24 mouse cellular contexts compared by ENCODE assay signal in the genomic region with DNA sequence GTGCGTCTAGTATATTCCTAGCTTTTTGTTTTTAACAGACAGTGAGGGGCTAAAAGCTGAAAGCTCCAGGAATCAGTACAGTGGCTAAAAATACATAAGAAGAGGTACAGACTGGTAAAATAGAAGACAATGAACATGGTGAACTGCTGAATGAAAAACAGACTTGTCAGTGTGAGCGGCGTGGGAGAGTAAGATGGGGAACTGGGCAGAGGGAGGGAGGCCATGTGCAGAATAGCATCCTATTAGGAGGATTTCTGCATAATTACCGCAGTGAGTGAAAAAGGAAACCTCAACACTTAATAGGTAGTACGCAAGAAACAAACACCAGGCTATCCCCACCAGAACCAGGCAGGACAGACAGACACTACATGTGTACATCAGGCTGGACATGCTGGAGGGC. TPM values are rescaled to one million over a fixed set of nuclear protein-coding genes. Genes with fewer than 3 reads are reported as not detected.
DNase-seq lines count a peak whose midpoint lies in the region; ATAC-seq lines count a peak whose summit lies in the region.
"Had no signal": no experiment of that assay in that cellular context is flagged by ENCODE, and none has a peak within 500 bp of the region (broad histone marks: within the 10 kb centered on the region; RNA-seq: fewer than 3 reads in every experiment).

No protein-coding gene starts in this region.

- H3K9ac ChIP-seq in forebrain, embryonic 12.5 days: no peak overlapping the region
- H3K9ac ChIP-seq in hindbrain, embryonic 12.5 days: no peak overlapping the region
- H3K9ac ChIP-seq in hindbrain, embryonic 14.5 days: no peak overlapping the region
- no peak overlapping the region for H3K9ac ChIP-seq in midbrain, embryonic 15.5 days
- H3K9ac ChIP-seq in midbrain, embryonic 16.5 days (ENCODE audit: low read depth, low read length): no peak overlapping the region
- no peak overlapping the region for H3K9ac ChIP-seq in neural tube, embryonic 15.5 days (replicated peaks)
- no peak overlapping the region for H3K9ac ChIP-seq in kidney, embryonic 15.5 days
- H3K9ac ChIP-seq: embryonic facial prominence, embryonic 13.5 days; heart, embryonic 13.5 days; limb, embryonic 12.5 days; liver, embryonic 12.5 days; lung, embryonic 14.5 days; neural tube, embryonic 12.5 days had no signal

- peaks cover 39% of the 10 kb centered on the region for H3K4me1 ChIP-seq in forebrain, embryonic 12.5 days
- H3K4me1 ChIP-seq in forebrain, embryonic 10.5 days: peaks cover 43% of the 10 kb centered on the region
- peaks cover 30% of the 10 kb centered on the region for H3K4me1 ChIP-seq in hindbrain, embryonic 12.5 days
- H3K4me1 ChIP-seq in hindbrain, embryonic 14.5 days (replicated peaks; ENCODE audit: control insufficient read depth, insufficient read depth, low read length): peaks cover 23% of the 10 kb centered on the region
- peaks cover 34% of the 10 kb centered on the region for H3K4me1 ChIP-seq in midbrain, embryonic 15.5 days
- H3K4me1 ChIP-seq in midbrain, embryonic 16.5 days (ENCODE audit: control insufficient read depth, insufficient read depth, low read length): peaks cover 17% of the 10 kb centered on the region
- H3K4me1 ChIP-seq in neural tube, embryonic 15.5 days: peaks cover 38% of the 10 kb centered on the region
- H3K4me1 ChIP-seq in kidney, embryonic 15.5 days: peaks cover 26% of the 10 kb centered on the region

- no peaks in the 10 kb centered on the region for H3K9me3 ChIP-seq in forebrain, embryonic 12.5 days
- H3K9me3 ChIP-seq in forebrain, embryonic 10.5 days: no peaks in the 10 kb centered on the region
- H3K9me3 ChIP-seq in hindbrain, embryonic 12.5 days (replicated peaks): no peaks in the 10 kb centered on the region
- no peaks in the 10 kb centered on the region for H3K9me3 ChIP-seq in hindbrain, embryonic 14.5 days (ENCODE audit: control insufficient read depth, low read length)
- no peaks in the 10 kb centered on the region for H3K9me3 ChIP-seq in midbrain, embryonic 15.5 days
- H3K9me3 ChIP-seq in midbrain, embryonic 16.5 days (replicated peaks; ENCODE audit: control insufficient read depth, low read length, poor library complexity, severe bottlenecking): no peaks in the 10 kb centered on the region
- H3K9me3 ChIP-seq in neural tube, embryonic 15.5 days (replicated peaks): no peaks in the 10 kb centered on the region
- H3K9me3 ChIP-seq in kidney, embryonic 15.5 days (replicated peaks): no peaks in the 10 kb centered on the region
- H3K9me3 ChIP-seq: embryonic facial prominence, embryonic 13.5 days; heart, embryonic 13.5 days; hindbrain, embryonic 10.5 days; limb, embryonic 12.5 days; liver, embryonic 12.5 days; neural tube, embryonic 12.5 days had no signal

- no peak overlapping the region for H3K4me3 ChIP-seq in forebrain, embryonic 12.5 days (replicated peaks)
- no peak overlapping the region for H3K4me3 ChIP-seq in forebrain, embryonic 10.5 days
- no peak overlapping the region for H3K4me3 ChIP-seq in hindbrain, embryonic 12.5 days
- H3K4me3 ChIP-seq in hindbrain, embryonic 14.5 days (replicated peaks; ENCODE audit: low read length): no peak overlapping the region
- no peak overlapping the region for H3K4me3 ChIP-seq in midbrain, embryonic 15.5 days
- no peak overlapping the region for H3K4me3 ChIP-seq in midbrain, embryonic 16.5 days (ENCODE audit: low read depth, low read length)
- H3K4me3 ChIP-seq in neural tube, embryonic 15.5 days (replicated peaks): no peak overlapping the region
- no peak overlapping the region for H3K4me3 ChIP-seq in kidney, embryonic 15.5 days (replicated peaks)
- H3K4me3 ChIP-seq: embryonic facial prominence, embryonic 13.5 days; heart, embryonic 13.5 days; hindbrain, embryonic 10.5 days; limb, embryonic 12.5 days; liver, embryonic 12.5 days; neural tube, embryonic 12.5 days had no signal

- H3K36me3 ChIP-seq in forebrain, embryonic 12.5 days (replicated peaks): peaks cover 23% of the 10 kb centered on the region
- H3K36me3 ChIP-seq in forebrain, embryonic 10.5 days (replicated peaks): peaks cover 29% of the 10 kb centered on the region
- H3K36me3 ChIP-seq in hindbrain, embryonic 12.5 days: peaks cover 14% of the 10 kb centered on the region
- peaks cover 26% of the 10 kb centered on the region for H3K36me3 ChIP-seq in hindbrain, embryonic 14.5 days (replicated peaks; ENCODE audit: control insufficient read depth, insufficient read depth)
- no peaks in the 10 kb centered on the region for H3K36me3 ChIP-seq in midbrain, embryonic 15.5 days (replicated peaks)
- H3K36me3 ChIP-seq in midbrain, embryonic 16.5 days (ENCODE audit: control insufficient read depth, insufficient read depth, low read length): peaks cover 14% of the 10 kb centered on the region
- H3K36me3 ChIP-seq in neural tube, embryonic 15.5 days: peaks cover 8% of the 10 kb centered on the region
- peaks cover 21% of the 10 kb centered on the region for H3K36me3 ChIP-seq in kidney, embryonic 15.5 days

- no peak overlapping the region for H3K4me2 ChIP-seq in forebrain, embryonic 12.5 days
- H3K4me2 ChIP-seq in hindbrain, embryonic 12.5 days (replicated peaks): no peak overlapping the region
- no peak overlapping the region for H3K4me2 ChIP-seq in hindbrain, embryonic 14.5 days (replicated peaks)
- no peak overlapping the region for H3K4me2 ChIP-seq in midbrain, embryonic 15.5 days
- no peak overlapping the region for H3K4me2 ChIP-seq in midbrain, embryonic 16.5 days (ENCODE audit: low read length)
- H3K4me2 ChIP-seq in neural tube, embryonic 15.5 days: no peak overlapping the region
- H3K4me2 ChIP-seq in kidney, embryonic 15.5 days: no peak overlapping the region
- H3K4me2 ChIP-seq: embryonic facial prominence, embryonic 13.5 days; heart, embryonic 13.5 days; limb, embryonic 12.5 days; liver, embryonic 12.5 days; lung, embryonic 14.5 days; neural tube, embryonic 12.5 days had no signal

- no peak for ATAC-seq in forebrain, embryonic 12.5 days (ENCODE audit: low FRiP score)
- ATAC-seq in hindbrain, embryonic 12.5 days (ENCODE audit: low FRiP score): no peak
- ATAC-seq in hindbrain, embryonic 14.5 days (ENCODE audit: low FRiP score): no peak
- no peak for ATAC-seq in midbrain, embryonic 15.5 days (replicated peaks)
- no peak for ATAC-seq in midbrain, embryonic 16.5 days
- ATAC-seq in neural tube, embryonic 15.5 days (ENCODE audit: low FRiP score): no peak
- no peak for ATAC-seq in kidney, embryonic 15.5 days (replicated peaks; ENCODE audit: low FRiP score)
- ATAC-seq: CD4-positive, CD25-positive, alpha-beta regulatory T cell, adult 4 months; liver, embryonic 12.5 days; Patski had no signal

- 63% methylated on average over 5 of the region's 5 CpGs for WGBS in forebrain, embryonic 12.5 days
- 89% methylated on average over 5 of the region's 5 CpGs for WGBS in forebrain, embryonic 10.5 days
- 76% methylated on average over 5 of the region's 5 CpGs for WGBS in hindbrain, embryonic 12.5 days
- WGBS in hindbrain, embryonic 14.5 days: 67% methylated on average over 5 of the region's 5 CpGs
- WGBS in midbrain, embryonic 15.5 days: 63% methylated on average over 5 of the region's 5 CpGs
- 63% methylated on average over 5 of the region's 5 CpGs for WGBS in midbrain, embryonic 16.5 days
- WGBS in neural tube, embryonic 15.5 days: 71% methylated on average over 5 of the region's 5 CpGs
- WGBS in kidney, embryonic 15.5 days: 94% methylated on average over 5 of the region's 5 CpGs

- H3K27me3 ChIP-seq in forebrain, embryonic 12.5 days: no peaks in the 10 kb centered on the region
- peaks cover 4% of the 10 kb centered on the region; the same call in 1 of the 2 replicates for H3K27me3 ChIP-seq in forebrain, embryonic 10.5 days (ENCODE audit: poor library complexity, severe bottlenecking)
- no peaks in the 10 kb centered on the region for H3K27me3 ChIP-seq in hindbrain, embryonic 12.5 days
- no peaks in the 10 kb centered on the region for H3K27me3 ChIP-seq in hindbrain, embryonic 14.5 days (ENCODE audit: control insufficient read depth, insufficient read depth, low read length)
- H3K27me3 ChIP-seq in midbrain, embryonic 15.5 days (replicated peaks): no peaks in the 10 kb centered on the region
- H3K27me3 ChIP-seq in midbrain, embryonic 16.5 days (ENCODE audit: control insufficient read depth, insufficient read depth, low read depth, low read length): no peaks in the 10 kb centered on the region
- no peaks in the 10 kb centered on the region for H3K27me3 ChIP-seq in neural tube, embryonic 15.5 days (replicated peaks)
- no peaks in the 10 kb centered on the region for H3K27me3 ChIP-seq in kidney, embryonic 15.5 days
- H3K27me3 ChIP-seq: embryonic facial prominence, embryonic 13.5 days; Patski had no signal

- no peak for DNase-seq in forebrain, embryonic 10.5 days (ENCODE audit: extremely low spot score, low spot score)
- DNase-seq in hindbrain, embryonic 14.5 days (ENCODE audit: low spot score): no peak
- DNase-seq: adrenal gland, adult 8-10 months; cerebellum, postnatal 14 days; kidney, adult 8-10 months; kidney, postnatal 25 days; lung, embryonic 14.5 days; thymus, postnatal 14 days had no signal

- peak overlapping the region; percentile 42; the same call in 1 of the 2 replicates for H3K27ac ChIP-seq in forebrain, embryonic 12.5 days
- H3K27ac ChIP-seq in forebrain, embryonic 10.5 days: no peak overlapping the region
- H3K27ac ChIP-seq in hindbrain, embryonic 12.5 days: peak overlapping the region; percentile 7; the same call in 1 of the 2 replicates
- no peak overlapping the region for H3K27ac ChIP-seq in hindbrain, embryonic 14.5 days
- H3K27ac ChIP-seq in midbrain, embryonic 15.5 days: peak overlapping the region; percentile 33; the same call in 1 of the 2 replicates
- no peak overlapping the region for H3K27ac ChIP-seq in midbrain, embryonic 16.5 days (ENCODE audit: low read length)
- H3K27ac ChIP-seq in neural tube, embryonic 15.5 days (replicated peaks): peak overlapping the region; percentile 39
- no peak overlapping the region for H3K27ac ChIP-seq in kidney, embryonic 15.5 days
- H3K27ac ChIP-seq: embryonic facial prominence, embryonic 13.5 days; heart, embryonic 13.5 days; hindbrain, embryonic 10.5 days; limb, embryonic 12.5 days; liver, embryonic 12.5 days; macrophage; neural tube, embryonic 12.5 days had no signal

RNA-seq across cellular contexts. Expression of a gene that starts 23.5 kb away (rescaled TPM):
- not detected in 2 replicates for polyA plus RNA-seq in forebrain, embryonic 12.5 days (2016; fragmentation: Nextera tagmentation; extraction: Ambion mirVana)
- polyA plus RNA-seq in forebrain, embryonic 10.5 days (2016; fragmentation: Nextera tagmentation; extraction: Ambion mirVana): 0.21 TPM in 1 of 2 replicates, not detected in the other
- 0.21 TPM in 1 of 2 replicates, not detected in the other for polyA plus RNA-seq in hindbrain, embryonic 12.5 days (2016; fragmentation: Nextera tagmentation; extraction: Ambion mirVana)
- polyA plus RNA-seq in hindbrain, embryonic 14.5 days (2014; fragmentation: Nextera tagmentation; extraction: Ambion mirVana): not detected in 2 replicates
- polyA plus RNA-seq in midbrain, embryonic 15.5 days (2015; fragmentation: Nextera tagmentation; extraction: Ambion mirVana): 0.17 and 0.23 TPM in 2 replicates
- polyA plus RNA-seq in midbrain, embryonic 16.5 days (2015; fragmentation: Nextera tagmentation; extraction: Ambion mirVana): 0.21 TPM in 1 of 2 replicates, not detected in the other
- polyA plus RNA-seq in neural tube, embryonic 15.5 days (2015; fragmentation: Nextera tagmentation; extraction: Ambion mirVana): not detected in 2 replicates
- 0.22 TPM in 1 of 2 replicates, not detected in the other for polyA plus RNA-seq in kidney, embryonic 15.5 days (2015; fragmentation: Nextera tagmentation; extraction: Ambion mirVana)
- polyA plus RNA-seq: CD4-positive, CD25-positive, alpha-beta regulatory T cell, adult 4 months; embryonic facial prominence, embryonic 13.5 days; heart, embryonic 13.5 days; hindbrain, embryonic 10.5 days; limb, embryonic 12.5 days; liver, embryonic 12.5 days; macrophage; Patski; testis, adult 2 months had no signal

RNA-seq across cellular contexts. Expression of a gene that starts 45.5 kb away (rescaled TPM):
- 21.9 and 26.1 TPM in 2 replicates for polyA plus RNA-seq in forebrain, embryonic 12.5 days (2016; fragmentation: Nextera tagmentation; extraction: Ambion mirVana)
- polyA plus RNA-seq in forebrain, embryonic 10.5 days (2016; fragmentation: Nextera tagmentation; extraction: Ambion mirVana): 23.1 and 23.8 TPM in 2 replicates
- 28.1 and 30.1 TPM in 2 replicates for polyA plus RNA-seq in hindbrain, embryonic 12.5 days (2016; fragmentation: Nextera tagmentation; extraction: Ambion mirVana)
- 25.2 and 25.4 TPM in 2 replicates for polyA plus RNA-seq in hindbrain, embryonic 14.5 days (2014; fragmentation: Nextera tagmentation; extraction: Ambion mirVana)
- polyA plus RNA-seq in midbrain, embryonic 15.5 days (2015; fragmentation: Nextera tagmentation; extraction: Ambion mirVana): 21.7 and 23.4 TPM in 2 replicates
- 19.9 and 21.6 TPM in 2 replicates for polyA plus RNA-seq in midbrain, embryonic 16.5 days (2015; fragmentation: Nextera tagmentation; extraction: Ambion mirVana)
- 24.7 and 26.8 TPM in 2 replicates for polyA plus RNA-seq in neural tube, embryonic 15.5 days (2015; fragmentation: Nextera tagmentation; extraction: Ambion mirVana)
- polyA plus RNA-seq in kidney, embryonic 15.5 days (2015; fragmentation: Nextera tagmentation; extraction: Ambion mirVana): 21.8 and 23.3 TPM in 2 replicates

Comparison
In these comparisons a context has a peak if more than half of its experiments do, and no peak if none do; other contexts are left out.
1. H3K27ac ChIP-seq: peak in forebrain, embryonic 12.5 days (single experiment), hindbrain, embryonic 12.5 days (single experiment), midbrain, embryonic 15.5 days (single experiment) and neural tube, embryonic 15.5 days (single experiment); none in forebrain, embryonic 10.5 days (single experiment), hindbrain, embryonic 14.5 days (single experiment), midbrain, embryonic 16.5 days (single experiment) and kidney, embryonic 15.5 days (single experiment).